Mouse (Mus musculus) neural tube, embryonic 14.5 days (tissue): Measurements from ENCODE around the gene Prpsap1. TPM values are rescaled to one million over a fixed set of nuclear protein-coding genes. Genes with fewer than 3 reads are reported as not detected.

ENCODE experiments used
- ATAC-seq: fragments of 200-750 bp; cut with Nextera tagmentation; 2 replicates; pipeline ENCODE4 v1.8.0; 2017; ENCODE audit warnings: low read depth, mild to moderate bottlenecking, moderate TSS enrichment, moderate library complexity
- H3K27ac ChIP-seq: fragments of 300-500 bp; sonication (generic); 2 replicates; pipeline ENCODE4 v1.5.1; 2014; ENCODE audit warnings: low read depth, mild to moderate bottlenecking, control low read depth, low read length, moderate library complexity, mixed read lengths
- H3K27me3 ChIP-seq: fragments of 300-500 bp; sonication (generic); 2 replicates; pipeline ENCODE4 v1.6.1; 2014; ENCODE audit warnings: low read length; ENCODE audit not compliant: control insufficient read depth, insufficient read depth
- H3K36me3 ChIP-seq: fragments of 300-500 bp; sonication (generic); 2 replicates; pipeline ENCODE4 v1.6.1; 2014; ENCODE audit warnings: low read length, mixed read lengths; ENCODE audit not compliant: control insufficient read depth, insufficient read depth
- H3K4me1 ChIP-seq: fragments of 300-500 bp; sonication (generic); 2 replicates; pipeline ENCODE4 v1.6.1; 2014; ENCODE audit warnings: low read length; ENCODE audit not compliant: control insufficient read depth, insufficient read depth
- H3K4me2 ChIP-seq: fragments of 300-500 bp; sonication (generic); 2 replicates; pipeline ENCODE4 v1.6.1; 2014; ENCODE audit warnings: mild to moderate bottlenecking, low read depth, low read length, control low read depth
- H3K4me3 ChIP-seq: fragments of 300-500 bp; sonication (generic); 2 replicates; pipeline ENCODE4 v1.5.1; 2014; ENCODE audit warnings: low read depth, low read length, control low read depth, mixed read lengths
- H3K9ac ChIP-seq: fragments of 300-500 bp; sonication (generic); replicated peaks from 2 replicates; pipeline ENCODE4 v1.6.1; 2014; ENCODE audit warnings: low read depth, mild to moderate bottlenecking, control low read depth, low read length, mixed read lengths
- H3K9me3 ChIP-seq: fragments of 300-500 bp; sonication (generic); 2 replicates; pipeline ENCODE4 v1.6.1; 2016; ENCODE audit warnings: low read length; ENCODE audit not compliant: control insufficient read depth
- WGBS: fragments of 180-500 bp; shearing (Covaris S2); extraction: QIAGEN DNeasy Blood & Tissue Kit; methylation state at CpG from one replicate; pipeline ENCODE4 v1.1.7; 2014; 5-methylcytosine and 5-hydroxymethylcytosine counted together
- polyA plus RNA-seq: library from polyadenylated mRNA; unstranded; fragments of >200 nt; fragmentation: Nextera tagmentation; extraction: Ambion mirVana; gene quantifications from 2 replicates; pipeline ENCODE4 v1.2.1, GENCODE M21; 2014

The Prpsap1 gene
- polyA plus RNA-seq, 1 experiment from 2014 or later = 171 TPM

DNA sequence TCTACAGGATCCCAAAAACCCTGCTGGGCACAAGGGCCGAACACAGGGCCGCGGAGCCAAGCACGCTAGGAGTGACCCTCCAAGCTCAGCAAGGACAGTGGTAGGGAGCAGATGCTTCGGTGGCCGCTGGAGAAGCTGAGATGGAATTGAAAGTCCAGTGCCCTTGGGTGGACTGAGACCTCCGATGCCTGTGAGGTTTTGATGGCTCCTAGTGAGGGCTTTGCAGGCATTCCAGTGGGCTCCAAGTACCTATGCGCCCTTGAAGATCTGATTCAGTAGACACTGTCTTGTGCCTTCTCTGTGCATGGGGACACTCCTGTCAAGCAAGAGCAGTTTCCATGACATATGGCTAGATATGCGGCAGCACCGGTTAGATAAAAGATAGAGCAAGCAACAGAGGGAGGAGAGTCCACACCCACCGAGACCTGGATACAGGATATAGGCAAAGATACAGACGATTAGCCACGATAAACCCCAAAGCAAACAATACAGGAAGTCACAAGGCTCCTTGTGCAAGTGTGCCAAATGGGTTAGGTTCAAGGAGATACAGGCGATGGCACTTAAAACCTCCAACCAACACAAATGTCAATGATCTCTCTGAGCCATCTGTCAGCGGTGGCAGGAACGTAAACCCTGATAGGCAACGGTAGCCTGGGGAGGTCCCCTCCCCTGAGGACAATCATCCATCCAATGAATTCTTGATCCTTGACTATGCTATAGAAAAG lies 12.3 kb upstream of the Prpsap1 start:
- Histone ChIP-seq H3K4me1 (no peaks in the 10 kb centered on the region), H3K9me3 (no peaks in the 10 kb centered on the region), H3K4me2 (no peak overlapping the region), H3K9ac (no peak overlapping the region), H3K36me3 (no peaks in the 10 kb centered on the region), H3K4me3 (no peak overlapping the region), H3K27me3 (no peaks in the 10 kb centered on the region), H3K27ac (no peak overlapping the region)
- no peak for ATAC-seq
- WGBS = 76% methylated on average over 17 of the region's 17 CpGs

DNA sequence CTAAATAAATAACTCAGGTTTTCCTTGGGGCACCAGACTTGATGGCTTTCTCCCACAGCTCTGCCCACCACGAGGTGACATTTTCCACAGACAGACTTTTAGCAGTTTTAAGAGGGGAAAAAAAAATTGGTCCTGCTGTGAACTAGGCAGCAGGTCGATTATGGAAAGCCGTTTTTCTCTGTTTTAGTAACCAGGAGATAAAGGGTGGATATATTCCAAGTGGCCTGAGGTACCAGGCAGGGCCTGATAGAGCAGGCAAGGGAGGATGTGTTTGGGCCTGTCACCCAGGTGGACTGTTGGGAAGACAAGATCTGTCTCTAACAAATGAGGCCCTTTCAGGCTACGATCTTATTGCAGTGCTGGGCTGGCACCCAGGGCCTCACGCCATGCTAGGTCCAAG lies 11.6 kb upstream of the Prpsap1 start:
- Histone ChIP-seq H3K4me1 (no peaks in the 10 kb centered on the region), H3K27me3 (no peaks in the 10 kb centered on the region), H3K36me3 (no peaks in the 10 kb centered on the region), H3K27ac (no peak overlapping the region), H3K4me3 (no peak overlapping the region), H3K9ac (no peak overlapping the region), H3K4me2 (no peak overlapping the region), H3K9me3 (no peaks in the 10 kb centered on the region)
- 72% methylated on average over 5 of the region's 5 CpGs for WGBS
- no peak for ATAC-seq

DNA sequence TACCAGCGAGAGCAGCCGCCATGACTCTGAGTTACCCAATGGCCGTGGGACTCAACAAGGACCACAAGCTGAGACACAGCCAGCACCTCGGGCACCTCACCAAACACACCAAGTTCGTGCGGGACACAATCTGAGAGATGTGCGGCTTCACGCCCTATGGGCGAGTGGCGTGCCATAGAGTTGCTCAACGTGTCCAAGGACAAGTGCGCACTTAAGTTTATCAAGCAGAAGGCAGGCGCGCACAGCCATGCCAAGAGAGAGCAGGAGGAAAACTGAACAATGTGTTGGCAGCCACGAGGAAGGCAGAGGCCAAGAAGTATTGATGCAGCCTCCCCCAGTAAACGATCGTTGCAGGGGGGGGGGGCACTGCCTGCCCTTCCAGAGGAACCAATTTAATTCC lies 10.5 kb upstream of the Prpsap1 start:
- H3K9me3 ChIP-seq = no peaks in the 10 kb centered on the region
- no peak overlapping the region for H3K4me2 ChIP-seq
- no peak overlapping the region for H3K27ac ChIP-seq
- H3K9ac ChIP-seq = no peak overlapping the region
- no peaks in the 10 kb centered on the region for H3K36me3 ChIP-seq
- no peaks in the 10 kb centered on the region for H3K4me1 ChIP-seq
- H3K27me3 ChIP-seq = no peaks in the 10 kb centered on the region
- WGBS = 92% methylated on average over 17 of the region's 17 CpGs
- no peak overlapping the region for H3K4me3 ChIP-seq
- ATAC-seq = no peak

DNA sequence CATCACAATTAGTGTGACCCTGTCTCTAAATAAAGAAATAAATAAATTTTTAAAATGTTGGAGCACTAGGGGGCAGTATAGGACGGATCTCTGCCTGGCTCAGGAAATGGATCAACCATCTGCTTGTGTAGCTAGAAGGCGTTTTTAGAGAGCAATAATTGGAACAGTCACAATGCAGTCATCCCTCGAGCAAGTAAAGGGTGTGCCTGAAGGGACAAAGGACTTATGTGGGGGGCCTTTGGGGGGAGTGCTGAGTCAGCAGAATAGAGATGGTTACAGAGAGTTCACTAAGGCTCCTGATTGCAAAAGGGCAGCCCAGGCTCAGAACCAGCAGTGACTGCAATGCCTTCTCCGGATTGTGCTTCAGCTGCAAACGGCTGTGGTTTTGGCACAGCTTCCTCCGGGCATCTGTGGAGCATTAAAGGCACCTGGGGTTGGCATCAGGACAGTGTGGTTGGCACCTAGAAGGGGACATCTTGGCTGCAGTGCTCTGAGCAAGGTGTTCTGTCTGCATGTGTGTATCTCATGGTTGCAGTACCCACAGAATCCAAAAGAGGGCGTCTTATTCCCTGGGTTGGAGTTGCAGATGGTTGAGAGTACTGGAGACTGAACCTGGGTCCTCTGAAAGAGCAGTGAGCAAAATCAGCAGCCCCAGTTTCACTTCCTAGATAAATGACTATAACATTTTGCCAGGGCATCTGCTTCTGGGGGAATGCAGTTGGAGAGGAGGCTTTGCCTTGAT lies 7.2 kb upstream of the Prpsap1 start:
- H3K27ac ChIP-seq = no peak overlapping the region; the same call in 1 of the 2 replicates
- H3K36me3 ChIP-seq = no peaks in the 10 kb centered on the region
- no peaks in the 10 kb centered on the region for H3K27me3 ChIP-seq
- H3K4me3 ChIP-seq = no peak overlapping the region
- no peak overlapping the region for H3K9ac ChIP-seq
- H3K9me3 ChIP-seq = no peaks in the 10 kb centered on the region
- H3K4me2 ChIP-seq = no peak overlapping the region
- H3K4me1 ChIP-seq = no peaks in the 10 kb centered on the region
- WGBS = 23% methylated on average over 7 of the region's 7 CpGs
- ATAC-seq = 0 out of 2 replicates have a peak, but pooled peaks have one; percentile 28

DNA sequence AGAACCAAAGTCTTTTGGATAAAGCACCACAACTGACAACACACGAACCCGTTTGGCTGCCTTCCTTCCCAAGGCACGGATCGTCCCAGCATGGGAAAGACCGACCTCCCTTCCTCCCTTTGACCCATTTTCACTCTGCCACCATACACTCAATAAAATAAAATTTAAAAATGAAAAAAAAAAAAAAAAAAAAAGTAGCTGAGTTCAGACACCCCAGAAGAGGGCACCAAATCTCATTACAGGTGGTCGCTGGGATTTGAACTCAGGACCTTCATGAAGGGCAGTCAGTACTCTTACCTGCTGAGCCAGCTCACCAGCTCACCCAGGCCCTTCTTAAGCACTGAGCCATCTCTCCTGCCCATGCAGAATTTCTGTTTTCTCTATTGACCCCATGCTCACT lies 5.0 kb upstream of the Prpsap1 start:
- WGBS = 43% methylated on average over 3 of the region's 6 CpGs
- H3K4me2 ChIP-seq = no peak overlapping the region
- H3K4me3 ChIP-seq = no peak overlapping the region
- H3K36me3 ChIP-seq = no peaks in the 10 kb centered on the region
- no peaks in the 10 kb centered on the region for H3K9me3 ChIP-seq
- no peaks in the 10 kb centered on the region for H3K4me1 ChIP-seq
- H3K9ac ChIP-seq = no peak overlapping the region
- ATAC-seq = no peak
- no peak overlapping the region for H3K27ac ChIP-seq
- no peaks in the 10 kb centered on the region for H3K27me3 ChIP-seq

DNA sequence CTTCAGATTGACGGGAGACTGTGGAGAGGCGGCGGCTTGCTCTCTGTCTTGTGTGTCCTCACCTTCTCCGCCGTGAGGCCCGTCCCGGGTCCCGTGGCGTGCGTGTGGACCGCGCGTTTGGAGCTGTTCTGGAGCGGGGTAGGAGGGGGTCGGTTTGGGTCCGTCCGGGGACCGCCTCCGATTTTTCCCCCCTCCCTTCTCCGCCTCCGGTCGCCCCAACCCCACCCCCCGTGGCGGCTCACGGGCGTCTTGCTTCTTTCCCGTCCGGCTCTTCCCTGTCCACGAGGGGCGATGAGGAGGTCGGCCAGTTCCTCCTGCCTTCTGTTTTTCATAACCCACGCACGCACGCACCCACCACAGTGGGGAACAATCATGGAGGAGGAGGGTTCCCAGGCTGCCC lies 4.6 kb upstream of the Prpsap1 start:
- Histone ChIP-seq H3K27me3 (no peaks in the 10 kb centered on the region), H3K36me3 (no peaks in the 10 kb centered on the region), H3K4me1 (no peaks in the 10 kb centered on the region), H3K9me3 (no peaks in the 10 kb centered on the region), H3K9ac (0 out of 2 replicates have a peak overlapping the region, but pooled peaks have one; percentile 4), H3K4me3 (no peak overlapping the region; the same call in 1 of the 2 replicates), H3K27ac (no peak overlapping the region), H3K4me2 (peak overlapping the region; percentile 26; the same call in 1 of the 2 replicates)
- ATAC-seq = no peak
- WGBS = 34% methylated on average over 34 of the region's 34 CpGs

DNA sequence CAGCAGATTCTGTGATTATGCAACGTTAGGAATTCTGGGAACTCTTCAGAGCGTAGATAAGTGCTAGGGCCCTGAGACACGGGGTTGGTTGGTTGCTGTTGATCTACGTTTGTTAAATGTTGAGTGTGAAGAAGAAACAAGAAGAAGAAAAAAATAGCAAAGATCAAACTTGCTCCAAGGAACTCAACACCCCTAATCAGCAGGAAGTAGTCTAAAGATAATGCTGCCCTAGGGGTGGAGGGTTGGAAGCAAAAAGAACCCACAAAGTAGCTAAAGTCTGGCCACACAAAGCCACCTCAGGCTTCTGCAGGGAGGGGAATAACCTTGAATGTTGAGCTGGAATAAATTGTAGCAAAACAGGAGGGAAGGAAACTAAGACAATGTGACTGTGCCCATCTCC lies 3.3 kb upstream of the Prpsap1 start:
- Histone ChIP-seq H3K9ac (no peak overlapping the region), H3K4me2 (no peak overlapping the region), H3K9me3 (no peaks in the 10 kb centered on the region), H3K36me3 (no peaks in the 10 kb centered on the region), H3K27ac (no peak overlapping the region), H3K4me3 (no peak overlapping the region), H3K27me3 (no peaks in the 10 kb centered on the region), H3K4me1 (no peaks in the 10 kb centered on the region)
- WGBS = 92% methylated on average over 4 of the region's 4 CpGs
- ATAC-seq = no peak

DNA sequence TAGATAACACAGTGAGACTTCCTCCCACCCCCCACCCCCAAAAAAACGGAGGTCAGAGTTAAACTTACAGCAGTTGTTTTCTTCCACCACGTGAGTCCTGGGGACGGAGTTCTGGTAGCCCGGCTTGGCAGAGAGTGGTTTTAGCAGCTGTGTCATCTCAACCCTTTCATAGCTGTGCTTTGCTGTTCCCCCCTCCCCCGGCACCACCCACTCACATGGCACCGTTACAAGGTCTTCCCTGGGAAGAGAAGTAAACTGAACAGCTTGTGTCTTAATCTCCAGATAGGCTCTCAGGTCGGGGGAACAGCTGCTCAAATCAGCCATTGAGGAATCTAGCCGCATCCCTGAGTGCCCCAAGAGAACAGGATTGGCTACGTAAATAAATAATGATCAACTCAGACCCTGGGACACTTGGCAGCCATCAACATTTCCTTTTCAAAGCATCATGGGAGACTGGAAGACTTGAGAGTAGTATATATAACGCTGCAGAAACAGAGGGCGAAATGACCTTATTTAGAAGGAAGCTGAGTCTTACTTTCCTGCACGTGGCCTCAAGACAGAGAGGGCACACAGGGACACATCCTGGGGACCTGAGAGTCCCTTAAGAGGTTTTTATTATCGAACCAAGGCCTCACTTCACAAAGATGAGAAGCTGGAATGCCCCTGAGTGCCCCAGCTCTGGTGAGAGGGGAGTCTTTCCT lies 622 bp upstream of the Prpsap1 start:
- H3K4me2 ChIP-seq = no peak overlapping the region
- H3K4me1 ChIP-seq = no peaks in the 10 kb centered on the region
- H3K4me3 ChIP-seq = no peak overlapping the region
- no peaks in the 10 kb centered on the region for H3K9me3 ChIP-seq
- H3K36me3 ChIP-seq = no peaks in the 10 kb centered on the region
- H3K27ac ChIP-seq = peak overlapping the region; percentile 35; the same call in 1 of the 2 replicates
- no peak overlapping the region for H3K9ac ChIP-seq
- no peaks in the 10 kb centered on the region; the same call in 1 of the 2 replicates for H3K27me3 ChIP-seq
- WGBS = 32% methylated on average over 13 of the region's 13 CpGs
- ATAC-seq = no peak

DNA sequence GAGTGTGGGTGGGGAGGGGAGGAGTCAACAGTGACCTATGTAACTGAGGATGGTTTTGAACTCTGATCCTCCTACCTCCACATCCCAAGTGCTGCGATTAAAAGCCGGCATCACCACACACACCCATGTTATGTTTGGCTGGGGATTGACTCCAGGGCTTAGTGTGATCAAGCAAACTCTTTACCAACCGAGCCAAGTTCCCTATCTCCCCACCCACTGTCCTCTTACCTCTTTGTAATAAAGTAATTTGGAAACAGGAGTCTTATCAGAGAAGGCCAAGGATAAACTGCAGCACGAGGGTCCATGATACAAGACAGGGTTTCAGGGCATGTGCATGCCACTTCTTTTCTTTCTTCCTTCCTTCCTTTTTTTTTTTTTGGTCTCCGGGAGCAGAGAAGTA lies 811 bp downstream of the Prpsap1 start:
- no peak overlapping the region for H3K27ac ChIP-seq
- 90% methylated on average over 5 of the region's 5 CpGs for WGBS
- H3K9me3 ChIP-seq = no peaks in the 10 kb centered on the region
- H3K4me3 ChIP-seq = no peak overlapping the region
- H3K9ac ChIP-seq = no peak overlapping the region
- no peaks in the 10 kb centered on the region for H3K36me3 ChIP-seq
- ATAC-seq = no peak
- no peaks in the 10 kb centered on the region; the same call in 1 of the 2 replicates for H3K27me3 ChIP-seq
- H3K4me2 ChIP-seq = no peak overlapping the region
- H3K4me1 ChIP-seq = peaks cover 7% of the 10 kb centered on the region; the same call in 1 of the 2 replicates
